Mouse (Mus musculus) liver, adult 2 months (tissue): Measurements from ENCODE around the gene Cep19. TPM values are rescaled to one million over a fixed set of nuclear protein-coding genes. Genes with fewer than 3 reads are reported as not detected.
A peak's percentile ranks its signal among the peaks of the same experiment; 100 is the strongest.

Experiments
- DNase-seq: peaks from one replicate; pipeline ENCODE4 v3.0.0-alpha.2; 2011; ENCODE audit warnings: low read depth, low spot score; ENCODE audit errors: extremely low read depth
- H3K27ac ChIP-seq: fragments of 200-500 bp; replicated peaks from 2 replicates; pipeline ENCODE4 v1.5.1; 2012; ENCODE audit warnings: low read depth, mild to moderate bottlenecking, control low read depth, inconsistent platforms, low read length; ENCODE audit not compliant: insufficient read depth
- H3K27me3 ChIP-seq: fragments of 200-500 bp; 2 replicates; pipeline ENCODE4 v1.6.1; 2012; ENCODE audit warnings: mild to moderate bottlenecking, moderate library complexity, low read length, inconsistent platforms; ENCODE audit not compliant: control insufficient read depth, insufficient read depth
- H3K36me3 ChIP-seq: fragments of 200-500 bp; 2 replicates; pipeline ENCODE4 v1.6.1; 2012; ENCODE audit warnings: low read length, inconsistent platforms; ENCODE audit not compliant: control insufficient read depth, insufficient read depth
- H3K4me1 ChIP-seq: fragments of 200-500 bp; 2 replicates; pipeline ENCODE4 v1.6.1; 2011; ENCODE audit warnings: low read length; ENCODE audit not compliant: control insufficient read depth, insufficient read depth
- H3K4me3 ChIP-seq: fragments of 200-500 bp; 2 replicates; pipeline ENCODE4 v1.5.1; 2011; ENCODE audit warnings: low read depth, mild to moderate bottlenecking, control low read depth, low read length, moderate library complexity; ENCODE audit not compliant: insufficient read depth
- H3K79me2 ChIP-seq: fragments of 200-500 bp; 2 replicates; pipeline ENCODE4 v1.6.1; 2012; ENCODE audit warnings: inconsistent platforms, mild to moderate bottlenecking, low read length, moderate library complexity; ENCODE audit not compliant: control insufficient read depth, insufficient read depth
- H3K9ac ChIP-seq: fragments of 200-500 bp; 2 replicates; pipeline ENCODE4 v1.6.1; 2012; ENCODE audit warnings: low read depth, mild to moderate bottlenecking, control low read depth, inconsistent platforms, low read length
- CTCF ChIP-seq: fragments of 200-500 bp; IDR thresholded peaks from 2 replicates; pipeline ENCODE4 v1.5.1; 2011; ENCODE audit warnings: low read depth, low read length, control low read depth
- POLR2A ChIP-seq: fragments of 200-500 bp; IDR thresholded peaks from 2 replicates; pipeline ENCODE4 v1.6.1; 2011; ENCODE audit warnings: low read length, control low read depth; ENCODE audit not compliant: insufficient read depth; ENCODE audit errors: extremely low read depth
- WGBS: fragments of 180-500 bp; shearing (Covaris S2); methylation state at CpG from one replicate; pipeline ENCODE4 v1.1.7; 2018; 5-methylcytosine and 5-hydroxymethylcytosine counted together
- polyA plus RNA-seq: library from polyadenylated mRNA; depleted of rRNA; stranded (reverse); fragments of >200 nt; gene quantifications from 2 replicates; pipeline ENCODE4 v1.2.3, GENCODE M21; 2012
- total RNA-seq: library from RNA; depleted of rRNA; stranded (reverse); fragments of >200 nt; gene quantifications from 2 replicates; pipeline ENCODE4 v1.2.3, GENCODE M21; 2014

The Cep19 gene
- total and polyA plus RNA-seq, 2 experiments: 6.5 to 7.6 TPM

GRCm38 (mm10) chr16:32098897-32099637 is 533 bp upstream of the Cep19 start:
- TF ChIP-seq CTCF (no peak), POLR2A (no peak; the same call in 1 of the 2 replicates)
- Histone ChIP-seq H3K4me3 (peak overlapping the region; percentile 95), H3K27ac (peak overlapping the region; percentile 80), H3K9ac (peak overlapping the region; percentile 84), H3K4me1 (peaks cover 3% of the 10 kb centered on the region; the same call in 1 of the 2 replicates), H3K79me2 (no peaks in the 10 kb centered on the region; the same call in 1 of the 2 replicates), H3K36me3 (no peaks in the 10 kb centered on the region), H3K27me3 (no peaks in the 10 kb centered on the region)
- under 1% methylated on average over 39 of the region's 39 CpGs for WGBS
- DNase-seq: peak; percentile 54

DNA sequence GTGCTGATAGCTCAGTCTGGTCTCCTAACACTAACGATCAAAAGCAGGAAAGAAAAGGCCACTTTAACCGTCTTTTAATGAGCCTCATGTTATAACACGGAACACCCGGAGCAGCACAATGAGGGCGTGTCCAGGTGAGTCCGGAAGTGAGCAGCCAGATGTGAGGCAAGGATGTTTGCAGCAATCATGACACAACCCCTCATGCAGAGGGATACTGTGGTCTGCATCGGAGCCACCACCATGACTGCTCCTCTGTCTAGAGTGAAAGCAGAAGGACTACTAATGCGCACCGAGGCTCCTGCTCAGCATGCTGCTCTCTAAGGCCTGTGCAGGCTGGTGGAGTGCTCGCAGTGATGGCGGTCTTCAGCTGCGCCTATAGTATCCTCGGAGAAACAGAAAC is 2.7 kb downstream of the Cep19 start:
- TF ChIP-seq POLR2A (no peak), CTCF (no peak)
- Histone ChIP-seq H3K27ac (no peak overlapping the region), H3K9ac (no peak overlapping the region), H3K36me3 (no peaks in the 10 kb centered on the region), H3K79me2 (no peaks in the 10 kb centered on the region; the same call in 1 of the 2 replicates), H3K4me3 (no peak overlapping the region), H3K4me1 (peaks cover 3% of the 10 kb centered on the region; the same call in 1 of the 2 replicates), H3K27me3 (no peaks in the 10 kb centered on the region)
- DNase-seq: no peak
- WGBS: 88% methylated on average over 13 of the region's 13 CpGs

DNA sequence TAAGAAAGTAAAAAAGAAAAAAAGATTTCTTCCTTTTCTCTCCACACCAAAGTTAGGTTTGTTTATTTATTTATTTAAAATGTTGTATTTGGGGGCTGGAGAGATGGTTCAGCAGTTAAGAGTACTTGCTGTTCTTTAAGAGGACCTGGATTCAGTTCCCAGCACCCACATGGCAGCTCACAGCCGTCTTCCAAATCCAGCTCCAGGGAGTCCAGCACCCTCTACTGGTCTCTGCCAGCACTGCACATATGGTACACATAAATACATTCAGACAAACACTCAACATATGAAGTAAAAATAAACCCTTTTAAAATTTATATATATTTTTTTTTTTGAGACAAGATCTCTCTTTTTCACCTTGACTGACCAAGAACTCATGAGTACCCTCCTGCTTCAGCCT is 6.1 kb downstream of the Cep19 start:
- DNase-seq: no peak
- WGBS: 97% methylated on average over 1 of the region's 1 CpGs
- Histone ChIP-seq H3K4me1 (no peaks in the 10 kb centered on the region), H3K27me3 (no peaks in the 10 kb centered on the region), H3K4me3 (no peak overlapping the region), H3K36me3 (no peaks in the 10 kb centered on the region), H3K27ac (no peak overlapping the region), H3K79me2 (no peaks in the 10 kb centered on the region), H3K9ac (no peak overlapping the region)
- TF ChIP-seq CTCF (peak; percentile 36; the same call in 1 of the 2 replicates), POLR2A (no peak)

DNA sequence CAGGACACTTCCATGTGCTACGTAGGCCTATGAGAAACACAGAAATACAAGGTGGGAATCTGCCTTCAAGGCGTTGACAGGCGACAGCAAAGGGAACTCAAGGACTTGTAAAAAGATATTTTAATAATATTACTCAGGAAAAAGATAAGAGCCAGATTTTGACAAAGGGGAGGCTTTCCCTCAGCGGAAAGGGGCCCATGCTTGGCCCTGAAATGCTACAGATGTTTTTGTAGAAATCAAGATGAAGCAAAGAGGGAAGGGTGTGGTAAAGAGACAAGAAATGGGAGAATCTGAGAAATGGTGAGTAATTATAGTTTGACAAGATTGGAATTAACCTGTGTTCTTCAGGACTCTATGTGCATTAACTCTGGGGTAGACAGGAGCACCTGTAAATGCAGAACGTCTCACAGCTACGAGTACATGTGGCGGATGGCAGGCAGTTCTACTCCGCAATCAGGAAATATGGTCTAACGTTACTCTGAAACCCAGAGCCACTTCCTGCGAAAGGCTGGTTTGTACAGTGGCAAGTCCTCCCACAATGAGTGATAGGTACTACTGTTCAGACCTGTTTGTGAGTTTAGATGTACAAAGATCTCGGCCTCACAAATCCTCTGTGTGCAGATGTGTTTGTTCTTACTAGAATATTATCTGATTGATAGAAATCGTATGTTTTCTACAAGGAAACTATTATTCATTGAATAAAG is 7.9 kb downstream of the Cep19 start:
- DNase-seq: no peak
- no peak overlapping the region for H3K9ac ChIP-seq
- no peaks in the 10 kb centered on the region for H3K27me3 ChIP-seq
- no peaks in the 10 kb centered on the region for H3K79me2 ChIP-seq
- no peak overlapping the region for H3K27ac ChIP-seq
- 91% methylated on average over 12 of the region's 12 CpGs for WGBS
- no peak for TF ChIP-seq CTCF
- TF ChIP-seq POLR2A: no peak
- H3K4me3 ChIP-seq: no peak overlapping the region
- H3K4me1 ChIP-seq: no peaks in the 10 kb centered on the region
- H3K36me3 ChIP-seq: no peaks in the 10 kb centered on the region

DNA sequence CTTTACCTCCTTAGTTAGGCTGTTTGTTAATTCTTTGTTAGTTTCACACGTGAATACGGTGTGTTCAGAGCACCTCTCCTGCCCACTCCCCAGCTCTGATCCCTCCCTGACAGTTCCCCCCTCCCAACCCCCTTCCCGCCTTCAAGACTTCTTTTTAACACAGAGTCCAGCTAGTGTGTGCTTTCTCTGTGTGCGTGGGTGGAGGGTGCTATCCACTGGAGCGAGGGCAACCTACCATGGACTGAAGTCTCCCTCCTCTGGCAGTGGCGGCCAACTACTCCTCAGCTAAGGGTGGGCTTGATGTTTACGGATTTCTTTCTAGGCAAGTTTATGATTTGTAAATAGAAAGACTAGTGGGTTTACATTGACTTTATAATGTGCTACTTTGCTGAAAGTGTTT is 8.6 kb downstream of the Cep19 start:
- no peak for DNase-seq
- H3K79me2 ChIP-seq: no peaks in the 10 kb centered on the region
- TF ChIP-seq CTCF: peak; percentile 24; the same call in 1 of the 2 replicates
- TF ChIP-seq POLR2A: no peak
- H3K27ac ChIP-seq: no peak overlapping the region
- no peaks in the 10 kb centered on the region for H3K36me3 ChIP-seq
- H3K4me1 ChIP-seq: no peaks in the 10 kb centered on the region
- no peaks in the 10 kb centered on the region for H3K27me3 ChIP-seq
- no peak overlapping the region for H3K9ac ChIP-seq
- no peak overlapping the region for H3K4me3 ChIP-seq
- 78% methylated on average over 7 of the region's 7 CpGs for WGBS
